Mouse (Mus musculus) ovary, postnatal 14 days (tissue): ENCODE measurements around the gene Olfr1419.
"Not testable (repeated sequence)": the region's sequence is repeated elsewhere in the genome, so short reads cannot be mapped to it uniquely, and the experiment has no call there.

Experiments used
- DNase-seq: peaks from one replicate; pipeline ENCODE4 v3.0.0; 2022; ENCODE audit warnings: low spot score

Olfr1419 gene

GRCm38 (mm10) chr19:11875006-11875405 is at the start of gene Olfr1419:
Gene Olfr1419 (minus strand): TSS chr19:11875106.
- no peak for DNase-seq

DNA sequence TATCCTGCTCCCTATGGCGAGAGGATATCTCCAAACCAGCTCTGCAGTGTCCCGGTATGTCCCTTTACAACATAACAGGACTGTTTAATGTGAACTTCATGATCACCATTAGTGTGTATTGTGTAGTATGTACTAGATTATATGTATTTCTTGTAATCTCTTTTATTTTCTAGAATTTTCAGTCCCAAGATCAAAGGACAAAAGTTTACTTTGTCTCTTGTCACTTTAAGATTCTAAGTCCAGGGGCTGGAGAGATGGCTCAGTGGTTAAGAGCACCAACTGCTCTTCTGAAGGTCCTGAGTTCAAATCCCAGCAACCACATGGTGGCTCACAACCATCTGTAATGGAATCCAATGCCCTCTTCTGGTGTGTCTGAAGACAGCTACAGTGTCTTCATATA is 47.6 kb upstream of the Olfr1419 start:
- not testable (repeated sequence) for DNase-seq

DNA sequence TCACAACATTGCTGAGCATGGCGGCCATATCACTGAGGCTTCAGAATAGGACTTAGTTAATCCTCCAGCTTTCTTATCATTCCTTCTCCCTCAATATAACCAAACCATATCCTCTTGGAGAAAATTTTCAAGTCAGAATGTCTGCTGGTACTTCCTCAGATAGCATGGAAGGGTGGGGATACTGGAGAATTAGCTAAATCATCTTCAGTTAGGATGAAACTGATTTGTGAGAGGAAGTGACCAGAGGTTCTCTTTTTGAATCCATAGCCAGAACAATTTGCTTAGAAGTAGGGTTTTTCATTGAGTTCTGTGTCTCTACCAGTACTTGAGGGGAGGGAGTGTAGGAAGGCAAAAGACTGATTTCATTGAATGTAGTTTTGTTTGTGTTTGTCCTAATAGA is 47.2 kb upstream of the Olfr1419 start:
- no peak for DNase-seq

- DNase-seq, result no peak
These were observed 40.9 kb upstream of the Olfr1419 start for GRCm38 (mm10) chr19:11915804-11916203.

DNA sequence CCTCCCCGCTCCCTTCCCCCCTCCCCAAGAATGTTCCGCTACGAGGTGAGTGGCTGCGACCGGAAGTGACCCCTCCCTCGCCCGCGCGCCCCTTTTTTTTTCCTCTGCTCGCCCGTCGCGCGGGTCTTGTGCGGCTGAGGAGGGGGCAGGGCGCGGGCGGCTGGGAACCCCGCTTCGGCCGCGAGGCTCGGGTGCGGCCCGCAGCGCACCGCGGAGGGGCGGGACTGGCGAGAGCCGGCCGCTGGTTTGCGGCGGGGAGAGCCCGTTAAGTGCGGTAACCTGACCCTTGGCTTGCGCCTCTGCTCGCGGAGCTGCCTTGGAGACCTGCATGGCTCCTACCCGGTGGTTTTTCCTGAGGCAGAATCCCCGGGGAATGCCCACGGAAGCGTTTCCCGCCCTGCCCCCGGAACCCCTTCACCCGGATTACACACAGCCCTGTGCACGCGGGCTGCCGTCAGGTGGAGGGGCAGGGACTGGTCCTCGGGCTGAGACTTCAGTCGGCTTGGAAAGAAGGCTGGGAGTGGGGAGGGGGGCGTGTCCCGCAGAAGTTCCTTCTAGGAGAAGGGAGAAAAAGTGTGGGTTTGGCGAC is 37.7 kb upstream of the Olfr1419 start:
- DNase-seq, result peak; percentile 33

GRCm38 (mm10) chr19:11912037-11912532 is 37.2 kb upstream of the Olfr1419 start, which contains the start of gene Patl1:
Gene Patl1 (plus strand): TSS chr19:11912399.
- peak; percentile 94 for DNase-seq

- no peak for DNase-seq
These were observed 36.7 kb upstream of the Olfr1419 start for GRCm38 (mm10) chr19:11911603-11912002.

- DNase-seq, result no peak
These were observed 36.1 kb upstream of the Olfr1419 start for GRCm38 (mm10) chr19:11911021-11911420.

DNA sequence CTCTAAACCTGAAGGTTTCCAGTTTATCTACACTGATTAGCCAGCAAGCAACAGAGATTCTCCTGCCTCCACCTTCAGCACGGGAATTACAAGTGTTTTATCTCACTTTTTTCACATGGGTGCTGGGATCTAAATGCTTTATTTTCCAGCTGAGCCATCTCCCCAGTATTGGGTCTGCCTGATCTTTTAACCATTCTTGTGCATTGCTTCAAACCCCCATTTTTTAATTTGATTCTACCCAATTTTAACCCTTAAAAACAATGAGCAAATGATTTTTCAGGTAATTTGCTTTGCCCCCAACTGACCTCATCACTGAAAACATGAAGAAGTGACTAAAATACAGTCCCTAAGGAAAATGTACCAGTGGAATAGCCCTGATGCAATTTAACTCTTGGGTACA is 11.4 kb upstream of the Olfr1419 start, which contains the start of gene Olfr1420:
TSS of gene Olfr1420 (plus strand) at position 301 of the 400 bp plus-strand sequence.
- DNase-seq, result no peak

- DNase-seq, result not testable (repeated sequence)
These were observed 3.5 kb upstream of the Olfr1419 start for GRCm38 (mm10) chr19:11878404-11878803.

- no peak for DNase-seq
These were observed 7.1 kb downstream of the Olfr1419 start for GRCm38 (mm10) chr19:11867837-11868236.

DNA sequence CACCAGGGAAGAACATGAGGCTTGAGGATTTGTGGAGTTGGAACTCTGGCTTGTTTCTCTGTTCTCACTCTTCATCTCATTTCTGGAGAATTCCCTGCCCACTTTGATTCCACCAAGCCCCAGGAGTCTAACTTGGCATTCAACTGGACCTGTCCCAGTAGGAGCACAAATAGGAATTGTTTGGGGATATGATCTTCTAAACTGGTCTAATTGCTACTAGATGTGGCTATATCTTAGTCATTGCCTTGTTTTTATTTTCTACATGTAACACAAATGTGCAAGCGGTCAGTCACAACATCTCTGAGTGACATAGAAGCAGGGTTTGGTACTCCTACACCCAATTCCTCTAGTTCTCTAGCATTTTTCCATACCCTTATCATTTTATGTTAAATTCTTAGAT is 13.9 kb downstream of the Olfr1419 start, which contains the start of gene Olfr1418:
TSS of gene Olfr1418 (minus strand) at position 101 of the 400 bp plus-strand sequence.
- no peak for DNase-seq

DNA sequence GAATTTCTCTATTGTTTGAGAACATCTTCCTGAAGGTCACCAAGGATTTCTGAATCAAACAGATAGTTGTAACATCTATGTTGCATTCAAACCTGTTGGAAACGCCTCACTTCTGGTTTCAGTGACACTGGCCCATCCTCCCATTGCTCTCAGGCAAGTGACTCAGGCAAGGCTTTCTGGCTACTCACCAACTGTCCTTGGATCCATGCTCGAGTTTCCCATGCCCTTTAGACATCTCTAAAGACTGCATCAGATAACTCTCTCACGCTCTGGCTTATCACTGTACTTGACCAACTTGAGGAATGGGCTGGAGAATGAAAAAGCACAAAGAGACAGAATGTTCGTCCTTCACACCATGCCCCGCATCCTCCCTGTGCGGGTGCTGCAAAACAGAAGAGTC is 18.4 kb downstream of the Olfr1419 start:
- no peak for DNase-seq

DNA sequence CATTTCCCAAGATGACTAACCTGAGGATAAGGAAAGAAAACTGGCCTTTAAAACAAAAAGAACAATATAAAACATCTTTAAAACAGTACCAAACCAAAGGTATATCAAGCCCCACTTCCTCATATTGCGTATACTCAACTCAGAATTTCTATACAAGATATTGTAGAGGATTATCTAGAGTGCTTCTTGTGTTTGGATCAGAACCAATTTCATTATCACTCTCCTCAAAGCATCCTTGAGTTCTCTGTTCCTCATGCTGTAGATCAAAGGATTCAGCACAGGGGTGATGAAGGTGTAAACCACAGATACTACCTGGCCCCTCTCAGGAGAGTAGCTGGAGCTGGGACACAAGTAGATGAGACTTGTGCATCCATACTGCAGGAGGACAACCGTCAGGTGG is 20.1 kb downstream of the Olfr1419 start:
- no peak for DNase-seq

DNA sequence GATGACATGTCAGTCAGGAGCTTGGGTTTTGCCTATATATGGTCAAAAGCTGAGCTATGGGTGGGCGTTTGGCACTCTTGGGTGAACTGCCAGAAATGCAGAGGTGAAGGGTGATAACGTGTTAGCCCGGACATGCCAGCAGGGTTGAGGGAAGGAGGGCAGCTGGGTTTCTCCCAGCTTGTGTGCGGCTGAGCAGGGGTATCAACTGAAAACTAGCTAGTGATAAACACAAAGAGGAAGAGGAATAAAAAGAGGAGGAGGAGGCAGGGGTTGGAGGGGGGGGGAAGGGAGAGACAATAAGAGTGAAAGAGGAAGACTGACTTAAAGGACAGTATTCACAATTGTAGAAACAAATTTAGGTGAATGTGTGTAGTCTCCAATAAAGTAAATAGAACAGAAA is 22.3 kb downstream of the Olfr1419 start:
- DNase-seq, result no peak

DNA sequence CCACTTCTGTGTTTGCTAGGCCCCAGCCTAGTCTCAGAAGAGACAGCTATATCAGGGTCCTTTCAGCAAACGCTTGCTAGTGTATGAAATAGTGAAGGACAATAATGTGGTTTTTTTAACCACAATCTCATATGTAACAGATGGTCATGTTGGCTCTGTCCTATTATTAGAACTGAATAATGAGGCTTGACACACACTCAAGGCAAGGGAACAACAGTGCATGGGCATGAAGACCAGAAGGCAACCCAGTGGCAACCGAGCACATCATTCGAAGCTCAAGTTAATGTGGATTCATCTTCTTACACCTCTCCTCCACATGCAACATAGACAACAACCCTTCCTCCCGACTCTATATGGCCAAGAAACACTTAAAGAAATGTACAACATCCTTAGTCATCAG is 28.6 kb downstream of the Olfr1419 start:
- no peak for DNase-seq

GRCm38 (mm10) chr19:11839119-11839518 is 35.8 kb downstream of the Olfr1419 start, which contains the start of gene Olfr1417:
Gene Olfr1417 (minus strand): TSS chr19:11839219.
- no peak for DNase-seq

DNA sequence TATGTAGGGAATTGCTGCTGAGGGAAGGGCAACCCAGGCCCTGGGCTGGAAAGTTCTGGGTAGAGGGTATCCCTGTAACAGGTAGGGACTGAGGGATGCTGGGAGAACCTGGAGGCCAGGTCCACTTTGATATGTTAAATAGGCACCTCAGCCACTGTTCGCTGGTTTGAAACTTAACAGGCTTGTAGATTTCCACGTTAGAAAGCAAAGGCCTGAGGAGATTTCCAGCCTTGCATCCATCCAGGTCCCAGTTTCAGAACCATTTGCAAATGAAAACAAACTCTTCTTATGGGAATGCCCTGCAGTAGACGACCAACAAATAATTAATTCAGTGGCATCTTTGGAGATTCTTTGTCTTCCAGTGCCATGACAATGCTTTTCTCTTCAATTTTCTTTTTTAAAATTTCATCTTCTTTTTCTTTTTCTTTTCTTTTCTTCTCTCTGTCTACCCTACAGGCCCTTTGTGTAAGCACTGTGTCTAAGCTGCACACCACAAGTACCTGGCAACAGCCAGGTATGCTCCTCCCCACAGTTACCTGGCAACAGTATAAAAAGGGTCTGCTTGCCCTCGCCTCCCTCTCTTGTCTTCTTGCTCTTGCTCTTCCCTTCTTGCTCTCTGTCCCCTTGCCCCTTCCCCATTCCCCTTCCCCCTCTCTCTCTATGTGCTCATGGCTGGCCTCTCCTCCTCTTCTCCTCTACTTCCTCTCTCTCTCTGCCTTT is 51.4 kb downstream of the Olfr1419 start:
- no peak for DNase-seq

DNA sequence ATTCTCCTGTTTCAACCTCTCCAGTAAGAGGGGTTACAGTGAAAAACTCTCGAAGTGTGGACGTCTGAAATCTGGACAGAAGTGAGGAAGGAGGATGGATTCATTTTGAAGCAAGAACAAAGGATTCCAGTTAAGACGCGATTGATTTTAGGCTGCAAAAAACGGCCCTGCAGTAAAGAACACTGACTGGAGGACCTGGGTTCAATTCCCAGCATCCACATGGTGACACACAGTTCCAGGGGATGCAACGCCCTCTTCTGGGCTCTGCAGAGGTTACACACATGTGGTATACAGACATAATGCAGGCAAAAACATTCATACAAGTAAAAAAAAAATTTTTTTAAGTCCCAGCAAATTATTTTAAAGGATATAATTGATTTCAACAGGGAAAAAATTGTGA is 54.7 kb downstream of the Olfr1419 start:
- no peak for DNase-seq

DNA sequence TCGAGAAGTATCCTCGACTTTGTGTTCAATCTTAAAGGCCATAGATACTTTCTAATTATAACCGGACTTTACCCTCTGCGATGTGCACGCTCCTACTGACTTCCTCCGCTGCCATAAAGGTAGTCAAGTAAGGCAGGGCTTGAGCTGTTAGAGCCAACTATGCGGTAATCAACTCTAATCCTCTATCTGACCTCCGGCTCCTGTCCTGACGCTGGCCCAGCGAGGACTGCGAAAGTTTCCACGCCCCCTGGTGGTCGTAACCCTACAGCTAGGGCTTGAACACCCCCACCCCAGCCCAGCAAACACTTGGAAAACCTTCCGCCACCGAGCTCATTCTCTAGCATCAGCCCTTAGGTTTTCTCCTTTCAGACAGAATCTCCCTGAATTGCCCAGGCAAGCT is 55.1 kb downstream of the Olfr1419 start:
- DNase-seq, result peak; percentile 75

DNA sequence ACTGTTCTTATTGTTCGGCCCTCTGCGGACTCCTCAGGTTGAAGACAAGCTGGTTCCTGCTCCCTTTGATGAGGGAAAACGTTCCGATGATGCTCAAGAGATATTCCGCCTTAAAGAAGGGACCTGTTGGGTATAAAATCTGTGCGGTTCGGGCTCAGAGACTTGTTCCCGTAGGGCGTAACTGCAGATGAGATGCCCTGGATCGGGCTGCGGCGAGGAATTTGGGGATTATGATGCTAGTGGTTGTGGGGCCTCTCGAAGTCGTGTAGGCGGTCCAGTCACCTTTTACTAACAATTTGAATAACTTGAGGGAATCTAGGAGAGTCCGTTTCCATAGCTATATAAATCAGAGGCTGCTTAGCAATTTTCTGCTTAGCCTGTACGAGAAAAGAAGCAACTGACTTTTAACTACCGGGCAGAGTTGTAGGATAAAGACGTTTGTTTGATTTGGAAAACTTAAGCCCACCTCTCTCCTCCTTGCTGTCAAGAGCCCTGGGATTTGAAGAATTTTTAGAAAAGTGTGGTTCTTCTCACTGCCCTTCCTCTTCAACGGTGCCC is 55.7 kb downstream of the Olfr1419 start, which contains the start of gene Stx3:
TSS of gene Stx3 (minus strand) at position 261 of the 558 bp plus-strand sequence.
- DNase-seq, result no peak
